Comparison of ENCODE assay signal across 8 mouse cellular contexts in genomic region chr10:80930361-80931152, GRCm38 (mm10). TPM values are rescaled to one million over a fixed set of nuclear protein-coding genes. Genes with fewer than 3 reads are reported as not detected.
DNase-seq lines count a peak whose midpoint lies in the region; ATAC-seq and TF ChIP-seq lines count a peak whose summit lies in the region.

No protein-coding gene starts in this region.

- peaks cover 45% of the 10 kb centered on the region for H3K27me3 ChIP-seq in forebrain, embryonic 14.5 days (replicated peaks; ENCODE audit: control insufficient read depth, insufficient read depth, low read length)
- peaks cover 17% of the 10 kb centered on the region for H3K27me3 ChIP-seq in hindbrain, embryonic 16.5 days (replicated peaks; ENCODE audit: control insufficient read depth, insufficient read depth, low read length)
- peaks cover 61% of the 10 kb centered on the region for H3K27me3 ChIP-seq in liver, embryonic 16.5 days (ENCODE audit: control insufficient read depth, insufficient read depth, low read depth, low read length)

- no peak for TF ChIP-seq POLR2A in bone marrow, adult 2 months (IDR thresholded peaks at IDR 0.05; ENCODE audit: borderline replicate concordance, control insufficient read depth, low read depth, low read length)

- ATAC-seq in forebrain, embryonic 14.5 days = peak; percentile 8
- no peak for ATAC-seq in hindbrain, embryonic 16.5 days
- no peak for ATAC-seq in liver, embryonic 16.5 days (ENCODE audit: low read depth)

- peaks cover 9% of the 10 kb centered on the region for H3K4me1 ChIP-seq in bone marrow, adult 2 months (ENCODE audit: control insufficient read depth, insufficient read depth, low read length)
- peaks cover 41% of the 10 kb centered on the region for H3K4me1 ChIP-seq in forebrain, embryonic 14.5 days (ENCODE audit: control insufficient read depth, insufficient read depth, low read length)
- peaks cover 46% of the 10 kb centered on the region for H3K4me1 ChIP-seq in hindbrain, embryonic 16.5 days (ENCODE audit: control insufficient read depth, insufficient read depth, low read depth, low read length)
- H3K4me1 ChIP-seq in liver, embryonic 16.5 days (ENCODE audit: control insufficient read depth, low read depth, low read length) = peaks cover 43% of the 10 kb centered on the region

- H3K36me3 ChIP-seq in forebrain, embryonic 14.5 days (ENCODE audit: control insufficient read depth, insufficient read depth, low read length) = no peaks in the 10 kb centered on the region
- no peaks in the 10 kb centered on the region for H3K36me3 ChIP-seq in hindbrain, embryonic 16.5 days (ENCODE audit: control insufficient read depth, insufficient read depth, low read length)
- no peaks in the 10 kb centered on the region for H3K36me3 ChIP-seq in liver, embryonic 16.5 days (ENCODE audit: control insufficient read depth, insufficient read depth)

- peak overlapping the region; percentile 84 for H3K4me2 ChIP-seq in forebrain, embryonic 14.5 days (ENCODE audit: low read length)
- H3K4me2 ChIP-seq in hindbrain, embryonic 16.5 days (ENCODE audit: low read length) = peak overlapping the region; percentile 98
- peak overlapping the region; percentile 92 for H3K4me2 ChIP-seq in liver, embryonic 16.5 days (ENCODE audit: low read depth, low read length)

- 1% methylated on average over 45 of the region's 45 CpGs for WGBS in bone marrow, adult 2 months
- WGBS in forebrain, embryonic 14.5 days = under 1% methylated on average over 45 of the region's 45 CpGs
- WGBS in hindbrain, embryonic 16.5 days = under 1% methylated on average over 45 of the region's 45 CpGs
- under 1% methylated on average over 45 of the region's 45 CpGs for WGBS in liver, embryonic 16.5 days (ENCODE audit: insufficient replicate concordance)

- peak overlapping the region; percentile 74 for H3K4me3 ChIP-seq in bone marrow, adult 2 months (replicated peaks; ENCODE audit: control insufficient read depth, low read depth, low read length)
- H3K4me3 ChIP-seq in forebrain, embryonic 14.5 days (ENCODE audit: low read depth, low read length) = peak overlapping the region; percentile 37
- peak overlapping the region; percentile 41 for H3K4me3 ChIP-seq in hindbrain, embryonic 16.5 days (ENCODE audit: low read length)
- H3K4me3 ChIP-seq in liver, embryonic 16.5 days (ENCODE audit: low read depth, low read length) = peak overlapping the region; percentile 60

- no peak for TF ChIP-seq CTCF in bone marrow, adult 2 months (IDR thresholded peaks at IDR 0.05; ENCODE audit: control insufficient read depth, insufficient read depth, low read length)

- peak overlapping the region; percentile 14 for H3K27ac ChIP-seq in bone marrow, adult 2 months (ENCODE audit: control insufficient read depth, insufficient read depth, low read depth, low read length, poor library complexity)
- no peak overlapping the region for H3K27ac ChIP-seq in forebrain, embryonic 14.5 days (ENCODE audit: low read depth, low read length)
- no peak overlapping the region; the same call in 1 of the 2 replicates for H3K27ac ChIP-seq in hindbrain, embryonic 16.5 days (ENCODE audit: low read depth, low read length)
- no peak overlapping the region for H3K27ac ChIP-seq in liver, embryonic 16.5 days (ENCODE audit: low read length)

- no peaks in the 10 kb centered on the region for H3K9me3 ChIP-seq in forebrain, embryonic 14.5 days (replicated peaks; ENCODE audit: control insufficient read depth, low read length)
- H3K9me3 ChIP-seq in hindbrain, embryonic 16.5 days (ENCODE audit: control insufficient read depth, low read length) = no peaks in the 10 kb centered on the region
- no peaks in the 10 kb centered on the region for H3K9me3 ChIP-seq in liver, embryonic 16.5 days (replicated peaks; ENCODE audit: control insufficient read depth, low read length)

- DNase-seq in right cerebral cortex, adult 18-20 months = peak; percentile 75
- DNase-seq in right cerebral cortex, postnatal 4 days = no peak
- DNase-seq in forebrain, embryonic 14.5 days (ENCODE audit: low spot score) = peak; percentile 45
- peak; percentile 62 for DNase-seq in right cerebral cortex, postnatal 25 days
- no peak for DNase-seq in urinary bladder, postnatal 4 days (ENCODE audit: low spot score in 2 of 2)

- peak overlapping the region; percentile 64 for H3K9ac ChIP-seq in forebrain, embryonic 14.5 days (ENCODE audit: low read length)
- peak overlapping the region; percentile 59 for H3K9ac ChIP-seq in hindbrain, embryonic 16.5 days (ENCODE audit: low read depth, low read length)
- peak overlapping the region; percentile 42 for H3K9ac ChIP-seq in liver, embryonic 16.5 days (ENCODE audit: low read depth, low read length)

RNA-seq across cellular contexts. Expression of gene Gadd45b, which starts 0.7 kb away (rescaled TPM):
- polyA plus RNA-seq in bone marrow, adult 2 months (2011; ENCODE audit: insufficient read depth, insufficient read length, low replicate concordance, missing spikeins) = 6.3 and 17.9 TPM in 2 replicates
- polyA plus RNA-seq in forebrain, embryonic 14.5 days (2014; fragmentation: Nextera tagmentation; extraction: Ambion mirVana) = 5.2 and 6.2 TPM in 2 replicates
- polyA plus RNA-seq in hindbrain, embryonic 16.5 days (2015; fragmentation: Nextera tagmentation; extraction: Ambion mirVana) = 8.0 and 9.0 TPM in 2 replicates
- 4.0 and 5.0 TPM in 2 replicates for polyA plus RNA-seq in liver, embryonic 16.5 days (2015; fragmentation: Nextera tagmentation; extraction: Ambion mirVana)

RNA-seq across cellular contexts. Expression of gene Lmnb2, which starts 12.5 kb away (rescaled TPM):
- polyA plus RNA-seq in bone marrow, adult 2 months (2011; ENCODE audit: insufficient read depth, insufficient read length, low replicate concordance, missing spikeins) = 10.7 and 29.8 TPM in 2 replicates
- polyA plus RNA-seq in forebrain, embryonic 14.5 days (2014; fragmentation: Nextera tagmentation; extraction: Ambion mirVana) = 12.1 and 14.4 TPM in 2 replicates
- 36.6 and 41.9 TPM in 2 replicates for polyA plus RNA-seq in hindbrain, embryonic 16.5 days (2015; fragmentation: Nextera tagmentation; extraction: Ambion mirVana)
- polyA plus RNA-seq in liver, embryonic 16.5 days (2015; fragmentation: Nextera tagmentation; extraction: Ambion mirVana) = 10.3 TPM in 2 replicates

RNA-seq across cellular contexts. Expression of gene Timm13, which starts 29.8 kb away (rescaled TPM):
- 78.1 and 118 TPM in 2 replicates for polyA plus RNA-seq in bone marrow, adult 2 months (2011; ENCODE audit: insufficient read depth, insufficient read length, low replicate concordance, missing spikeins)
- polyA plus RNA-seq in forebrain, embryonic 14.5 days (2014; fragmentation: Nextera tagmentation; extraction: Ambion mirVana) = 355 and 398 TPM in 2 replicates
- polyA plus RNA-seq in hindbrain, embryonic 16.5 days (2015; fragmentation: Nextera tagmentation; extraction: Ambion mirVana) = 314 and 364 TPM in 2 replicates
- polyA plus RNA-seq in liver, embryonic 16.5 days (2015; fragmentation: Nextera tagmentation; extraction: Ambion mirVana) = 151 and 160 TPM in 2 replicates

RNA-seq across cellular contexts. Expression of gene Tmprss9, which starts 58.9 kb away (rescaled TPM):
- not detected in 2 replicates for polyA plus RNA-seq in bone marrow, adult 2 months (2011; ENCODE audit: insufficient read depth, insufficient read length, low replicate concordance, missing spikeins)
- polyA plus RNA-seq in forebrain, embryonic 14.5 days (2014; fragmentation: Nextera tagmentation; extraction: Ambion mirVana) = 0.10 and 0.13 TPM in 2 replicates
- polyA plus RNA-seq in hindbrain, embryonic 16.5 days (2015; fragmentation: Nextera tagmentation; extraction: Ambion mirVana) = 0.13 and 0.27 TPM in 2 replicates
- 0.04 TPM in 1 of 2 replicates, not detected in the other for polyA plus RNA-seq in liver, embryonic 16.5 days (2015; fragmentation: Nextera tagmentation; extraction: Ambion mirVana)

Comparison
In these comparisons a context has a peak if more than half of its experiments do, and no peak if none do; other contexts are left out.
1. DNase-seq: peak in right cerebral cortex, adult 18-20 months (single experiment), forebrain, embryonic 14.5 days (single experiment) and right cerebral cortex, postnatal 25 days (single experiment); none in right cerebral cortex, postnatal 4 days (single experiment) and urinary bladder, postnatal 4 days (0 of 2).
2. Peak in every context shown above with its lines, with median percentiles within 50 percentile points of each other: H3K4me3 ChIP-seq, H3K4me2 ChIP-seq and H3K9ac ChIP-seq.